In the genomic region with DNA sequence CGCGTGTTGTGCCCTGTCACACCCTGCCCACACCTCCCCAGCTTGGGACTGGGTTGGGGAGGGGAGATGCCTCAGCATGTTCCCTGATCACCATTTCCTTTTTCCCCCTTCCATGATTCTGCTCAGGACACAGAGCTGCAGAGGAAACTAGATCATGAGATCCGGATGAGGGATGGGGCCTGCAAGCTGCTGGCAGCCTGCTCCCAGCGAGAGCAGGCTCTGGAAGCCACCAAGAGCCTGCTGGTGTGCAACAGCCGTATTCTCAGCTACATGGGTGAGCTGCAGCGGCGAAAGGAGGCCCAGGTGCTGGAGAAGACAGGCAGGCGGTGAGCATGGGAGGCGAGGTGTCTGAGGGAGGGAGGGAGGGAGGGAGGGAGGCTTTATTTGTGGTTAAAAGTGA, we compare ENCODE assay signal across 16 mouse cellular contexts. TPM values are rescaled to one million over a fixed set of nuclear protein-coding genes. Genes with fewer than 3 reads are reported as not detected.
DNase-seq lines count a peak whose midpoint lies in the region; ATAC-seq and TF ChIP-seq lines count a peak whose summit lies in the region.
"Had no signal": no experiment of that assay in that cellular context is flagged by ENCODE, and none has a peak within 500 bp of the region (broad histone marks: within the 10 kb centered on the region; RNA-seq: fewer than 3 reads in every experiment).

No protein-coding gene starts in this region.

- H3K27ac ChIP-seq in heart, embryonic 13.5 days (replicated peaks) = peak overlapping the region; percentile 42; the same call in 1 of the 2 replicates
- H3K27ac ChIP-seq in left cerebral cortex, adult 2 months = peak overlapping the region; percentile 70
- 0 out of 2 replicates have a peak overlapping the region, but pooled peaks have one; percentile 16 for H3K27ac ChIP-seq in embryonic facial prominence, embryonic 10.5 days (replicated peaks)
- H3K27ac ChIP-seq in limb, embryonic 14.5 days (replicated peaks; ENCODE audit: low read depth, low read length) = no peak overlapping the region
- H3K27ac ChIP-seq: liver, embryonic 15.5 days; neural tube, embryonic 12.5 days had no signal

- WGBS in heart, embryonic 13.5 days = 53% methylated on average over 9 of the region's 9 CpGs
- WGBS in embryonic facial prominence, embryonic 10.5 days = 79% methylated on average over 9 of the region's 9 CpGs
- WGBS in limb, embryonic 14.5 days = 54% methylated on average over 8 of the region's 9 CpGs

- TF ChIP-seq CTCF in left cerebral cortex, adult 2 months (IDR thresholded peaks at IDR 0.05) = no peak

- H3K4me3 ChIP-seq in heart, embryonic 13.5 days = no peak overlapping the region
- no peak overlapping the region for H3K4me3 ChIP-seq in left cerebral cortex, adult 2 months
- H3K4me3 ChIP-seq in embryonic facial prominence, embryonic 10.5 days = no peak overlapping the region
- no peak overlapping the region for H3K4me3 ChIP-seq in limb, embryonic 14.5 days (replicated peaks; ENCODE audit: low read length)
- H3K4me3 ChIP-seq: liver, embryonic 15.5 days; neural tube, embryonic 12.5 days had no signal

- no peaks in the 10 kb centered on the region for H3K27me3 ChIP-seq in heart, embryonic 13.5 days (replicated peaks)
- peaks cover 15% of the 10 kb centered on the region for H3K27me3 ChIP-seq in embryonic facial prominence, embryonic 10.5 days (replicated peaks; ENCODE audit: low read depth, poor library complexity, severe bottlenecking)
- no peaks in the 10 kb centered on the region for H3K27me3 ChIP-seq in limb, embryonic 14.5 days (ENCODE audit: control insufficient read depth, insufficient read depth, low read length)
- H3K27me3 ChIP-seq: neural tube, embryonic 12.5 days had no signal

- TF ChIP-seq POLR2A in limb, embryonic 14.5 days (IDR thresholded peaks at IDR 0.05; ENCODE audit: borderline replicate concordance, extremely low read depth, insufficient read depth, insufficient read length) = no peak

- DNase-seq in heart, postnatal 25 days (ENCODE audit: low spot score) = no peak
- no peak for DNase-seq in left cerebral cortex, adult 2 months (ENCODE audit: extremely low spot score in 1 of 2, low spot score in 2 of 2)
- DNase-seq in left cerebral cortex, adult 8-10 months (ENCODE audit: low spot score in 2 of 2) = no peak
- no peak for DNase-seq in embryonic facial prominence, embryonic 10.5 days (ENCODE audit: low spot score)
- no peak for DNase-seq in limb, embryonic 14.5 days (ENCODE audit: low spot score)
- no peak for DNase-seq in cerebellum, postnatal 10 days
- no peak for DNase-seq in left cerebral cortex, postnatal 25 days (ENCODE audit: low spot score in 2 of 2)
- DNase-seq: cerebellum, postnatal 36 days; kidney, postnatal 36 days; thymus, postnatal 36 days had no signal

- H3K36me3 ChIP-seq in heart, embryonic 13.5 days = peaks cover 48% of the 10 kb centered on the region
- peaks cover 52% of the 10 kb centered on the region for H3K36me3 ChIP-seq in embryonic facial prominence, embryonic 10.5 days (replicated peaks)
- H3K36me3 ChIP-seq in limb, embryonic 14.5 days (ENCODE audit: control insufficient read depth, insufficient read depth, low read length) = peaks cover 59% of the 10 kb centered on the region

- no peaks in the 10 kb centered on the region for H3K9me3 ChIP-seq in heart, embryonic 13.5 days
- H3K9me3 ChIP-seq in embryonic facial prominence, embryonic 10.5 days = no peaks in the 10 kb centered on the region
- no peaks in the 10 kb centered on the region for H3K9me3 ChIP-seq in limb, embryonic 14.5 days (ENCODE audit: control insufficient read depth, low read length)
- H3K9me3 ChIP-seq: liver, embryonic 15.5 days; neural tube, embryonic 12.5 days had no signal

- ATAC-seq in heart, embryonic 13.5 days (ENCODE audit: extremely low read depth, insufficient number of reproducible peaks, low FRiP score, low TSS enrichment) = no peak
- no peak for ATAC-seq in limb, embryonic 14.5 days (ENCODE audit: low FRiP score, low read depth)
- ATAC-seq: activated CD4-positive, CD25-positive, alpha-beta regulatory T cell, adult 4 months; midbrain, embryonic 16.5 days had no signal

- H3K4me2 ChIP-seq in heart, embryonic 13.5 days = peak overlapping the region; percentile 4; the same call in 1 of the 2 replicates
- no peak overlapping the region for H3K4me2 ChIP-seq in limb, embryonic 14.5 days (replicated peaks; ENCODE audit: low read depth, low read length, severe bottlenecking)
- H3K4me2 ChIP-seq: liver, embryonic 15.5 days; neural tube, embryonic 12.5 days had no signal

- peak overlapping the region; percentile 52 for H3K9ac ChIP-seq in heart, embryonic 13.5 days
- peak overlapping the region; percentile 25; the same call in 1 of the 2 replicates for H3K9ac ChIP-seq in limb, embryonic 14.5 days (ENCODE audit: low read depth, low read length, severe bottlenecking)
- H3K9ac ChIP-seq: liver, embryonic 15.5 days; neural tube, embryonic 12.5 days had no signal

- intact Hi-C loops in heart, postnatal 25 days (cut with DNase I) = no loop called here
- intact Hi-C loops in left cerebral cortex, adult 2 months (cut with DNase I) = loop anchor here (2.0 kb wide), 1 partner anchor 29 kb away; no protein-coding TSS in a partner anchor
- intact Hi-C loops in left cerebral cortex, postnatal 25 days (cut with DNase I) = no loop called here

- H3K4me1 ChIP-seq in heart, embryonic 13.5 days = peaks cover 19% of the 10 kb centered on the region
- H3K4me1 ChIP-seq in embryonic facial prominence, embryonic 10.5 days = peaks cover 47% of the 10 kb centered on the region
- H3K4me1 ChIP-seq in limb, embryonic 14.5 days (ENCODE audit: control insufficient read depth, insufficient read depth, low read length) = peaks cover 15% of the 10 kb centered on the region

RNA-seq across cellular contexts. Expression of a gene that starts 10.4 kb away (rescaled TPM):
- polyA plus RNA-seq in heart, embryonic 13.5 days (2015; fragmentation: Nextera tagmentation; extraction: Ambion mirVana) = 7.0 and 7.5 TPM in 2 replicates
- 1 to 10 TPM; 1.0 to 2.3 TPM for total RNA-seq in heart, postnatal 25 days (2021)
- 10 to 100 TPM; 26.0 to 26.6 TPM for total RNA-seq in left cerebral cortex, adult 2 months (2021)
- 10 to 100 TPM; 31.8 to 39.1 (median 34.5) TPM for total RNA-seq in left cerebral cortex, adult 8-10 months (2022)
- 10.2 and 11.2 TPM in 2 replicates for polyA plus RNA-seq in embryonic facial prominence, embryonic 10.5 days (2016; fragmentation: Nextera tagmentation; extraction: Ambion mirVana)
- 13.1 and 17.9 TPM in 2 replicates for polyA plus RNA-seq in limb, embryonic 14.5 days (2012; rRNA removed)
- 5.5 and 7.3 TPM in 2 replicates for polyA plus RNA-seq in limb, embryonic 14.5 days (2014; fragmentation: Nextera tagmentation; extraction: Ambion mirVana)
- 10 to 100 TPM; 28.8 to 29.1 TPM for total RNA-seq in left cerebral cortex, postnatal 25 days (2021)

RNA-seq across cellular contexts. Expression of a gene that starts 10.4 kb away (rescaled TPM):
- polyA plus RNA-seq in heart, embryonic 13.5 days (2015; fragmentation: Nextera tagmentation; extraction: Ambion mirVana) = 0.55 and 0.64 TPM in 2 replicates
- under 1 TPM in 1 of 2 experiments, not detected in 1; 0.17 TPM for total RNA-seq in heart, postnatal 25 days (2021)
- 10 to 100 TPM; 30.9 to 35.6 TPM for total RNA-seq in left cerebral cortex, adult 2 months (2021)
- total RNA-seq in left cerebral cortex, adult 8-10 months (2022) = 10 to 100 TPM; 26.4 to 29.4 (median 28.3) TPM
- 1.3 and 2.1 TPM in 2 replicates for polyA plus RNA-seq in embryonic facial prominence, embryonic 10.5 days (2016; fragmentation: Nextera tagmentation; extraction: Ambion mirVana)
- polyA plus RNA-seq in limb, embryonic 14.5 days (2012; rRNA removed) = 0.21 and 0.26 TPM in 2 replicates
- polyA plus RNA-seq in limb, embryonic 14.5 days (2014; fragmentation: Nextera tagmentation; extraction: Ambion mirVana) = 1.7 and 1.9 TPM in 2 replicates
- total RNA-seq in left cerebral cortex, postnatal 25 days (2021) = 10 to 100 TPM; 28.8 to 30.2 TPM
- total RNA-seq: gastrocnemius, postnatal 4 days had no signal
- polyA plus RNA-seq: activated CD4-positive, CD25-positive, alpha-beta regulatory T cell, adult 4 months had no signal

RNA-seq across cellular contexts. Expression of a gene that starts 10.5 kb away (rescaled TPM):
- polyA plus RNA-seq in heart, embryonic 13.5 days (2015; fragmentation: Nextera tagmentation; extraction: Ambion mirVana) = 19.5 and 21.6 TPM in 2 replicates
- total RNA-seq in heart, postnatal 25 days (2021) = 1 to 10 TPM; 2.8 to 5.4 TPM
- 10 to 100 TPM; 87.0 to 97.5 TPM for total RNA-seq in left cerebral cortex, adult 2 months (2021)
- 100 to 1,000 TPM in 1 of 4 experiments, 10 to 100 TPM in 3; 91.4 to 114 (median 92.8) TPM for total RNA-seq in left cerebral cortex, adult 8-10 months (2022)
- polyA plus RNA-seq in embryonic facial prominence, embryonic 10.5 days (2016; fragmentation: Nextera tagmentation; extraction: Ambion mirVana) = 38.2 and 39.0 TPM in 2 replicates
- 151 and 218 TPM in 2 replicates for polyA plus RNA-seq in limb, embryonic 14.5 days (2012; rRNA removed)
- polyA plus RNA-seq in limb, embryonic 14.5 days (2014; fragmentation: Nextera tagmentation; extraction: Ambion mirVana) = 40.7 and 46.2 TPM in 2 replicates
- total RNA-seq in left cerebral cortex, postnatal 25 days (2021) = 10 to 100 TPM; 51.2 to 76.8 TPM
- polyA plus RNA-seq: activated CD4-positive, CD25-positive, alpha-beta regulatory T cell, adult 4 months had no signal

RNA-seq across cellular contexts. Expression of a gene that starts 19.9 kb away (rescaled TPM):
- 62.3 and 65.9 TPM in 2 replicates for polyA plus RNA-seq in heart, embryonic 13.5 days (2015; fragmentation: Nextera tagmentation; extraction: Ambion mirVana)
- total RNA-seq in heart, postnatal 25 days (2021) = 100 to 1,000 TPM; 134 to 136 TPM
- total RNA-seq in left cerebral cortex, adult 2 months (2021) = 100 to 1,000 TPM; 369 to 376 TPM
- 100 to 1,000 TPM; 347 to 364 (median 356) TPM for total RNA-seq in left cerebral cortex, adult 8-10 months (2022)
- 112 and 116 TPM in 2 replicates for polyA plus RNA-seq in embryonic facial prominence, embryonic 10.5 days (2016; fragmentation: Nextera tagmentation; extraction: Ambion mirVana)
- 128 and 140 TPM in 2 replicates for polyA plus RNA-seq in limb, embryonic 14.5 days (2012; rRNA removed)
- polyA plus RNA-seq in limb, embryonic 14.5 days (2014; fragmentation: Nextera tagmentation; extraction: Ambion mirVana) = 82.0 and 89.0 TPM in 2 replicates
- total RNA-seq in left cerebral cortex, postnatal 25 days (2021) = 100 to 1,000 TPM; 329 to 365 TPM

RNA-seq across cellular contexts. Expression of a gene that starts 20.6 kb away (rescaled TPM):
- polyA plus RNA-seq in heart, embryonic 13.5 days (2015; fragmentation: Nextera tagmentation; extraction: Ambion mirVana) = 8.2 and 8.7 TPM in 2 replicates
- total RNA-seq in heart, postnatal 25 days (2021) = 10 to 100 TPM in 1 of 2 experiments, 1 to 10 TPM in 1; 7.0 to 12.7 TPM
- total RNA-seq in left cerebral cortex, adult 2 months (2021) = 10 to 100 TPM; 19.9 to 22.2 TPM
- 10 to 100 TPM; 22.0 to 26.8 (median 25.4) TPM for total RNA-seq in left cerebral cortex, adult 8-10 months (2022)
- 18.6 and 20.2 TPM in 2 replicates for polyA plus RNA-seq in embryonic facial prominence, embryonic 10.5 days (2016; fragmentation: Nextera tagmentation; extraction: Ambion mirVana)
- polyA plus RNA-seq in limb, embryonic 14.5 days (2012; rRNA removed) = 35.9 and 36.8 TPM in 2 replicates
- polyA plus RNA-seq in limb, embryonic 14.5 days (2014; fragmentation: Nextera tagmentation; extraction: Ambion mirVana) = 14.7 and 14.9 TPM in 2 replicates
- 10 to 100 TPM; 11.2 to 21.3 TPM for total RNA-seq in left cerebral cortex, postnatal 25 days (2021)

Comparison
In these comparisons a context has a peak if more than half of its experiments do, and no peak if none do; other contexts are left out.
1. RNA of a gene that starts 10.4 kb away (total RNA-seq): 31.8 to 39.1 TPM in left cerebral cortex, adult 8-10 months, 28.8 to 29.1 TPM in left cerebral cortex, postnatal 25 days and 26.0 to 26.6 TPM in left cerebral cortex, adult 2 months; 1.0 to 2.3 TPM in heart, postnatal 25 days; every median in the first group is over 4 times any median in the second.
2. RNA of a gene that starts 10.4 kb away (total RNA-seq): 30.9 to 35.6 TPM in left cerebral cortex, adult 2 months, 28.8 to 30.2 TPM in left cerebral cortex, postnatal 25 days and 26.4 to 29.4 TPM in left cerebral cortex, adult 8-10 months; 0.17 TPM in heart, postnatal 25 days; every median in the first group is over 10 times any median in the second.
3. RNA of a gene that starts 10.5 kb away (total RNA-seq): 87.0 to 97.5 TPM in left cerebral cortex, adult 2 months, 91.4 to 114 TPM in left cerebral cortex, adult 8-10 months and 51.2 to 76.8 TPM in left cerebral cortex, postnatal 25 days; 2.8 to 5.4 TPM in heart, postnatal 25 days; every median in the first group is over 4 times any median in the second.